Mouse (Mus musculus): ENCODE data around the gene Mrps23.
"Not testable (repeated sequence)": the region's sequence is repeated elsewhere in the genome, so short reads cannot be mapped to it uniquely, and the experiment has no call there.

The Mrps23 gene

GRCm38 (mm10) chr11:88204593-88205368, 593 bp downstream of the Mrps23 start:
- no peak for ATAC-seq (ENCODE audit: insufficient number of reproducible peaks, low FRiP score, low TSS enrichment)

GRCm38 (mm10) chr11:88206576-88206975, 2.4 kb downstream of the Mrps23 start:
- not testable (repeated sequence) for ATAC-seq (ENCODE audit: insufficient number of reproducible peaks, low FRiP score, low TSS enrichment)

- no peak for ATAC-seq (ENCODE audit: insufficient number of reproducible peaks, low FRiP score, low TSS enrichment)
These were observed 3.5 kb downstream of the Mrps23 start for GRCm38 (mm10) chr11:88207697-88208096.

GRCm38 (mm10) chr11:88211824-88212582, 7.8 kb downstream of the Mrps23 start:
- no peak for ATAC-seq (ENCODE audit: insufficient number of reproducible peaks, low FRiP score, low TSS enrichment)

- ATAC-seq (ENCODE audit: insufficient number of reproducible peaks, low FRiP score, low TSS enrichment), result no peak
These were observed 9.6 kb downstream of the Mrps23 start for GRCm38 (mm10) chr11:88213757-88214156.

- ATAC-seq (ENCODE audit: insufficient number of reproducible peaks, low FRiP score, low TSS enrichment), result peak; percentile 86
These were observed 11.0 kb downstream of the Mrps23 start for GRCm38 (mm10) chr11:88214881-88215831.

- peak; percentile 26; the same call in 1 of the 2 replicates for ATAC-seq (ENCODE audit: insufficient number of reproducible peaks, low FRiP score, low TSS enrichment)
These were observed 12.1 kb downstream of the Mrps23 start for GRCm38 (mm10) chr11:88216231-88216685.

- no peak for ATAC-seq (ENCODE audit: insufficient number of reproducible peaks, low FRiP score, low TSS enrichment)
These were observed 14.0 kb downstream of the Mrps23 start for GRCm38 (mm10) chr11:88218155-88218554.

GRCm38 (mm10) chr11:88218586-88218985, 14.4 kb downstream of the Mrps23 start:
- no peak for ATAC-seq (ENCODE audit: insufficient number of reproducible peaks, low FRiP score, low TSS enrichment)

GRCm38 (mm10) chr11:88221929-88222475, 17.8 kb downstream of the Mrps23 start:
- no peak for ATAC-seq (ENCODE audit: insufficient number of reproducible peaks, low FRiP score, low TSS enrichment)

- ATAC-seq (ENCODE audit: insufficient number of reproducible peaks, low FRiP score, low TSS enrichment), result no peak
These were observed 23.1 kb downstream of the Mrps23 start for GRCm38 (mm10) chr11:88227001-88227957.

GRCm38 (mm10) chr11:88231213-88231790, 27.1 kb downstream of the Mrps23 start:
- no peak for ATAC-seq (ENCODE audit: insufficient number of reproducible peaks, low FRiP score, low TSS enrichment)

- no peak for ATAC-seq (ENCODE audit: insufficient number of reproducible peaks, low FRiP score, low TSS enrichment)
These were observed 29.6 kb downstream of the Mrps23 start for GRCm38 (mm10) chr11:88233528-88234427.

GRCm38 (mm10) chr11:88234789-88235188, 30.6 kb downstream of the Mrps23 start:
- ATAC-seq (ENCODE audit: insufficient number of reproducible peaks, low FRiP score, low TSS enrichment), result no peak

GRCm38 (mm10) chr11:88235221-88236203, 31.3 kb downstream of the Mrps23 start:
- no peak for ATAC-seq (ENCODE audit: insufficient number of reproducible peaks, low FRiP score, low TSS enrichment)

GRCm38 (mm10) chr11:88240275-88240674, 36.1 kb downstream of the Mrps23 start:
- no peak for ATAC-seq (ENCODE audit: insufficient number of reproducible peaks, low FRiP score, low TSS enrichment)
